Mouse (Mus musculus) kidney, adult 8-10 months (tissue): ENCODE measurements around the gene Pabpc1l.

Experiments
- DNase-seq, 2 experiments: peaks; one replicate each; pipeline ENCODE4 v3.0.0; 2022

Pabpc1l gene

DNA sequence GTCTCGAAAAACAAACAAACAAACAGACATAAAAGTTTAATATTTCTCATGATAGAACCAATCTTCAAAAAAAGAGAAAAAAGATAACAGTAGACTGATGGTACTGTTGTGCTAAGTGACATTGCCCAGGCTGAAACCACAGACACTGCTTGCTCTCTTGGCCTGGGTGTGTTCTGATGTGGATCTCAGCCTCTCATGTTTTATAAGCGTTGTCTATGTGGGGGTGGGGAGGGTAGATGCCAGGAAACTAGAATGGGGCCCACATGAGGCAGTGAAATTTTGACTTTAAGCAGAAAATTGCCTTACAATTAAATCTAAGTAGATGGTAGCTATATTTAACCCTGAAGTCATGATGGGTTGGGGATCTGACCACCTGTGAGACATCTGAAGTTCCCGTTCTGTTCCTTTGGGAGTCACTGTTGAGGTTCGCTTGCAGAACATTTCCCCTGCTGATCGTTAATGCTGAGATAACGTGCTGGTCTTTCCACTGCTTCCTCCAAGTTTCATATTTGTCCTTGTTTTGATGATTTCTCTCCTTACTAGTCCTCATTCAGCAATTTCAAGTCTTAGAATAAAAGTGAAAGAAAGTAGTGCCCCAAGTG, 62.3 kb downstream of the Pabpc1l start:
- DNase-seq: no peak

DNA sequence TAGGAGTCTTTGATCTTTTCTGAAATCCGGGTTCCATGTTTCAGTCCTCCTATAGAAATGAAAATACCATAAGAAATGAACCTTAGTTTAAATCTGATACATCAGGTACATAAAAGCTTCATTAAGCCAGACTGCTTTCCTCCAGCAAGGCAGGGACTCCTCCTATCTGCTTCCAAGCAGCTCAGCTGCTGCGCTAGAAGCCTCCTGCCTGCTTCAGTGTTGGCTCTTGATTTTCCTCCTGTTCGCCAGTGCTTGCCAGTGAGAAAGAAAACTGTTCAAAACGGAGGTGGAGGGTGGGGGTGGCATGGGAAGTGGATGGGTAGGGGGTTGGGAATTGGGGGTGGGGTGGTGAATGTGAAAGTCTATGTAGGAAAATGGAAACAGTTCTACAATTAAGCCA, 64.3 kb downstream of the Pabpc1l start:
- DNase-seq: no peak

DNA sequence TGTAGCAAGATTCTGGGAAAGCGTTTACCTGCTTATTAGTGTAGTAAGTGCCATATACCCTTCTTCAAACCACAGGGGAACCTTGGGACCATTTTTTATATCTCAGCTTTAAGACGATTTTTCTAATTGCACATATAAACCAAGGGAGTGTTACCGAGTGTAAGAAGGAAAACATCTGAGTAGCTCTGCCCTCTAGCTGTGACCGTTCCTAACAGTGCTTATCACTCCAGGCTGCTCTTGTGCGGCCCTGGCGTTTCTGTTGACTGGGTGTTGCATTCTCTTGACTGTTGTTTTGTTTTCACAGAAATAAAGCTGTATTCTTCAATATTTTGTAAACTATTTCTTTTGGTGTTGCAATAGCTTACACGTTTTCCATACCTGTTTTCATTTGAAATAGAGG, 68.9 kb downstream of the Pabpc1l start:
- DNase-seq: no peak

DNA sequence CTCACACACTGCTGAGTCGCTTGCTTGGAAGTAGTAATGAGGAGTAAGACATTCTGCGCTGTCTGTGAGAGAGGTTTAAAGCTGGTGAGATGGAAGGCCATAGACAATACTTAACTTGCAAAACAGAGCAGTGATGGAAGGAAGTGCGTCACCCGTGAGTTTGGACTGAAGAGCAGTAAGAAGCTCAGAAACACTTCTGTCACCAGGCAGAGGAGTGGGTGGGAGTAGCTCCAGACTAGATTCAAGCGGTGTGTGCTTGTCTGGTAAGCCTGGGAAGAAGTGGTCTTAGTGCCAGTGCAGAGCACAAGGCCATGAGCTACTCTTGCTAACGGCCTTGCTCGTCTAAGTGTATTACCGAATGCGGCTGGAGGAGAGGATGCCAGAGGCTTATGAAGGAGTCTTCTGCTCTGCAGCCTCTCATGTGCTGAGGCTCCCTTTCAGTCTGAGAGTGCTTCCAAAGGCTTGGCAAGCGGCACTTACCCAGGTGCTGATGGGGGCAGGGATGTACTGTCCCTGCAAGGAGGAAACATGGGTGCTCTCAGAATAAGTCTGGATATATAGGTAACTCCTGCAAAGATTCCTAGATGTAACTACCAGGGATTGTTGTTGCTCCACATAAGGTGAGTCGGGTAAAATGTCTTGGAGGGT, 73.5 kb downstream of the Pabpc1l start:
- no peak for DNase-seq
